Mouse (Mus musculus) CH12.LX (cell line): ENCODE results near the gene Top3b. TPM values are rescaled to one million over a fixed set of nuclear protein-coding genes. Genes with fewer than 3 reads are reported as not detected.

Experiments used
- DNase-seq: peaks from one replicate; pipeline ENCODE4 v3.0.0-alpha.2; 2013; ENCODE audit errors: extremely low read depth
- H3K27ac ChIP-seq: 2 replicates; pipeline ENCODE4 v1.5.1; 2012; ENCODE audit warnings: low read depth, mild to moderate bottlenecking, control low read depth, moderate library complexity; ENCODE audit not compliant: insufficient read depth
- H3K27me3 ChIP-seq: replicated peaks from 2 replicates; pipeline ENCODE3; 2012; ENCODE audit warnings: inconsistent platforms
- H3K36me3 ChIP-seq, 2 experiments: replicated peaks in 1 of 2; 2 replicates each; pipeline versions ENCODE3 to v1.6.1; 2012; ENCODE audit warnings: inconsistent platforms in 1 of 2, low read length in 1 of 2, mild to moderate bottlenecking in 1 of 2, mixed read lengths in 1 of 2, moderate library complexity in 1 of 2; ENCODE audit not compliant: control insufficient read depth in 1 of 2, insufficient read depth in 1 of 2
- H3K4me1 ChIP-seq, 2 experiments: 2 replicates each; pipeline ENCODE4 v1.6.1; 2012; ENCODE audit warnings: inconsistent platforms in 1 of 2, moderate library complexity in 1 of 2; ENCODE audit not compliant: insufficient read depth in 2 of 2, control insufficient read depth in 1 of 2
- H3K4me2 ChIP-seq: 2 replicates; pipeline ENCODE4 v1.6.1; 2012; ENCODE audit warnings: low read depth, mild to moderate bottlenecking, control low read depth; ENCODE audit not compliant: poor library complexity, insufficient read depth, severe bottlenecking
- H3K4me3 ChIP-seq, 3 experiments: fragments of 150-350 bp in 1 of 3; sonication (generic) in 1 of 3; replicated peaks in 1 of 3; 2 replicates each; pipeline versions ENCODE3 to v1.5.1; 2011 to 2012; ENCODE audit warnings: low read depth in 2 of 3, low read length in 2 of 3, mild to moderate bottlenecking in 2 of 3, moderate library complexity in 2 of 3, control low read depth in 1 of 3, improper control_type of control experiment in 1 of 3, inconsistent platforms in 1 of 3, mixed read lengths in 1 of 3; ENCODE audit not compliant: poor library complexity in 1 of 3
- H3K79me2 ChIP-seq: replicated peaks from 2 replicates; pipeline ENCODE4 v1.6.1; 2012; ENCODE audit warnings: mild to moderate bottlenecking, moderate library complexity; ENCODE audit not compliant: control insufficient read depth, poor library complexity, insufficient read depth, severe bottlenecking; ENCODE audit errors: extremely low read depth
- H3K9ac ChIP-seq: 2 replicates; pipeline ENCODE4 v1.6.1; 2012; ENCODE audit warnings: low read depth, mild to moderate bottlenecking, control low read depth, moderate library complexity; ENCODE audit not compliant: insufficient read depth
- H3K9me3 ChIP-seq: replicated peaks from 2 replicates; pipeline ENCODE3; 2012; ENCODE audit warnings: low read length, inconsistent platforms, mixed read lengths
- BHLHE40 ChIP-seq: IDR thresholded peaks from 2 replicates; pipeline ENCODE4 v1.6.1; 2011; ENCODE audit warnings: mild to moderate bottlenecking, low read depth, low read length, improper control_type of control experiment
- CHD1 ChIP-seq: IDR thresholded peaks from 2 replicates; pipeline ENCODE4 v1.6.1; 2012; ENCODE audit warnings: low read depth, low read length, improper control_type of control experiment, inconsistent platforms
- CHD2 ChIP-seq: IDR thresholded peaks from 2 replicates; pipeline ENCODE4 v1.6.1; 2011; ENCODE audit warnings: low read length, improper control_type of control experiment
- CTCF ChIP-seq, 2 experiments: IDR thresholded peaks in 1 of 2; conservative IDR thresholded peaks in 1 of 2; 2 replicates each; pipeline ENCODE4 v1.5.1; 2011 to 2012; ENCODE audit warnings: low read depth in 2 of 2, low read length in 2 of 2, improper control_type of control experiment in 1 of 2, inconsistent platforms in 1 of 2, mild to moderate bottlenecking in 1 of 2, moderate library complexity in 1 of 2
- E2F4 ChIP-seq: IDR thresholded peaks from 2 replicates; pipeline ENCODE4 v1.6.1; 2011; ENCODE audit warnings: low read depth, low read length, improper control_type of control experiment; ENCODE audit not compliant: insufficient replicate concordance
- ELF1 ChIP-seq: IDR thresholded peaks from 2 replicates; pipeline ENCODE4 v1.6.1; 2014; ENCODE audit warnings: low read depth, mild to moderate bottlenecking, inconsistent platforms, low read length, improper control_type of control experiment
- EP300 ChIP-seq: IDR thresholded peaks from 2 replicates; pipeline ENCODE4 v1.6.1; 2011; ENCODE audit warnings: low read length, improper control_type of control experiment
- ETS1 ChIP-seq: conservative IDR thresholded peaks from 2 replicates; pipeline ENCODE4 v1.6.1; 2012; ENCODE audit warnings: low read depth, mild to moderate bottlenecking, inconsistent platforms, low read length, improper control_type of control experiment, moderate library complexity
- HCFC1 ChIP-seq: IDR thresholded peaks from 2 replicates; pipeline ENCODE4 v1.6.1; 2012; ENCODE audit warnings: low read depth, mild to moderate bottlenecking, inconsistent platforms, low read length, improper control_type of control experiment
- JUND ChIP-seq: conservative IDR thresholded peaks from 2 replicates; pipeline ENCODE4 v1.6.1; 2011; ENCODE audit warnings: low read depth, low read length, improper control_type of control experiment
- MAFK ChIP-seq: IDR thresholded peaks from 2 replicates; pipeline ENCODE4 v1.6.1; 2011; ENCODE audit warnings: low read length, improper control_type of control experiment; ENCODE audit not compliant: insufficient replicate concordance
- MAX ChIP-seq: IDR thresholded peaks from 2 replicates; pipeline ENCODE4 v1.6.1; 2011; ENCODE audit warnings: low read length, improper control_type of control experiment
- MEF2A ChIP-seq: IDR thresholded peaks from 2 replicates; pipeline ENCODE4 v1.6.1; 2014; ENCODE audit warnings: low read depth, mild to moderate bottlenecking, inconsistent platforms, low read length, improper control_type of control experiment, borderline replicate concordance
- MYC ChIP-seq: IDR thresholded peaks from 2 replicates; pipeline ENCODE4 v1.6.1; 2011; ENCODE audit warnings: low read depth, mild to moderate bottlenecking, improper control_type of control experiment, low read length
- PAX5 ChIP-seq: IDR thresholded peaks from 2 replicates; pipeline ENCODE4 v1.6.1; 2012; ENCODE audit warnings: low read length, inconsistent platforms, mixed read lengths
- POLR2A ChIP-seq: IDR thresholded peaks from 2 replicates; pipeline ENCODE4 v1.6.1; 2011; ENCODE audit warnings: low read depth, mild to moderate bottlenecking, improper control_type of control experiment, low read length
- RAD21 ChIP-seq: IDR thresholded peaks from 2 replicates; pipeline ENCODE4 v1.6.1; 2011; ENCODE audit warnings: low read depth, mild to moderate bottlenecking, low read length, improper control_type of control experiment, moderate library complexity
- SIN3A ChIP-seq: IDR thresholded peaks from 2 replicates; pipeline ENCODE4 v1.6.1; 2012; ENCODE audit warnings: low read length, improper control_type of control experiment, inconsistent platforms
- SMC3 ChIP-seq: IDR thresholded peaks from 2 replicates; pipeline ENCODE4 v1.6.1; 2011; ENCODE audit warnings: low read depth, low read length, improper control_type of control experiment
- TCF12 ChIP-seq: IDR thresholded peaks from 2 replicates; pipeline ENCODE4 v1.6.1; 2014; ENCODE audit warnings: low read depth, mild to moderate bottlenecking, inconsistent platforms, low read length, improper control_type of control experiment
- UBTF ChIP-seq: IDR thresholded peaks from 2 replicates; pipeline ENCODE4 v1.6.1; 2012; ENCODE audit warnings: low read depth, mild to moderate bottlenecking, inconsistent platforms, low read length, improper control_type of control experiment, moderate library complexity
- USF1 ChIP-seq: IDR thresholded peaks from 2 replicates; pipeline ENCODE4 v1.6.1; 2014; ENCODE audit warnings: low read depth, mild to moderate bottlenecking, inconsistent platforms, low read length, improper control_type of control experiment
- ZC3H11A ChIP-seq: IDR thresholded peaks from 2 replicates; pipeline ENCODE4 v1.6.1; 2012; ENCODE audit warnings: low read depth, mild to moderate bottlenecking, inconsistent platforms, low read length, improper control_type of control experiment
- ZKSCAN1 ChIP-seq: IDR thresholded peaks from 2 replicates; pipeline ENCODE4 v1.6.1; 2012; ENCODE audit warnings: low read depth, inconsistent platforms, low read length, improper control_type of control experiment, borderline replicate concordance
- dilution Hi-C: fragments of 300-500 bp; cut with MboI; formaldehyde crosslinking; loops from 2 replicates; pipeline ENCODE4 v1.14.3; 2020; ENCODE audit warnings: low sequenced_read_pairs; ENCODE audit not compliant: extremely low pct_unique_long_range_greater_than_20kb, extremely low pct_ligation_motif_present
- in situ Hi-C: fragments of 300-500 bp; cut with MboI; formaldehyde crosslinking; loops from 3 replicates; pipeline ENCODE4 v1.14.3; 2019; ENCODE audit warnings: low sequenced_read_pairs, low pct_ligation_motif_present, low pct_unique_long_range_greater_than_20kb, mixed read lengths
- polyA plus RNA-seq: library from polyadenylated mRNA; unstranded; fragments of >175 nt; gene quantifications from 2 replicates; pipeline ENCODE4 v1.2.1, GENCODE M21; 2012; ENCODE audit warnings: low read depth; ENCODE audit not compliant: insufficient read length
- total RNA-seq, 2 experiments: library from RNA; depleted of rRNA; stranded (reverse); fragments of 300-350 nt in 1 of 2; fragments of >200 nt in 1 of 2; gene quantifications; 2 replicates each; pipeline ENCODE4 v1.2.3; 2012 to 2014

Top3b gene
- total and polyA plus RNA-seq, 3 experiments = 56.7 to 88.4 (median 61.8) TPM

GRCm38 (mm10) chr16:16921021-16921435 lies 50.5 kb downstream of the Top3b start:
- TF ChIP-seq JUND (no peak), ELF1 (no peak), MAX (no peak), MYC (no peak), CHD1 (no peak), HCFC1 (no peak), UBTF (no peak), EP300 (no peak), CTCF (conservative IDR thresholded peaks at IDR 0.05 in 1 of 2, IDR thresholded peaks at IDR 0.05 in 1 of 2; ENCODE audit: low read depth in 2 of 2, low read length in 2 of 2) (peak; percentile 32 to 71; a peak in 2 of 4 replicates), USF1 (no peak), SMC3 (peak; percentile 60), MAFK (peak; percentile 99), SIN3A (no peak), BHLHE40 (no peak), POLR2A (no peak), CHD2 (no peak), TCF12 (no peak), E2F4 (no peak), RAD21 (peak; percentile 71), MEF2A (no peak), ZKSCAN1 (no peak), ETS1 (no peak), PAX5 (no peak)
- TF ChIP-seq, all 38 proteins: peak for 4
- H3K36me3 ChIP-seq = peaks cover 62 to 95% of the 10 kb centered on the region in 2 experiments
- in situ Hi-C loops = loop anchor here (10.0 kb wide), 1 partner anchor 154 kb away; no protein-coding TSS in a partner anchor
- no peak overlapping the region for H3K4me2 ChIP-seq
- no peak overlapping the region for H3K27ac ChIP-seq
- H3K4me1 ChIP-seq = peaks cover 0 to 15% of the 10 kb centered on the region in 2 experiments; a peak in 2 of 4 replicates
- H3K27me3 ChIP-seq = no peaks in the 10 kb centered on the region
- H3K79me2 ChIP-seq = no peaks in the 10 kb centered on the region
- no peak overlapping the region for H3K9ac ChIP-seq
- H3K9me3 ChIP-seq = no peaks in the 10 kb centered on the region
- dilution Hi-C loops = no loop called here
- DNase-seq = peak; percentile 56
- no peak overlapping the region for H3K4me3 ChIP-seq

GRCm38 (mm10) chr16:16924481-16924880 lies 53.9 kb downstream of the Top3b start:
- H3K9ac ChIP-seq = no peak overlapping the region
- H3K4me1 ChIP-seq = peaks cover 0 to 15% of the 10 kb centered on the region in 2 experiments; a peak in 2 of 4 replicates
- dilution Hi-C loops = no loop called here
- H3K36me3 ChIP-seq = peaks cover 35 to 86% of the 10 kb centered on the region in 2 experiments
- in situ Hi-C loops = loop anchor here (10.0 kb wide), 1 partner anchor 150 kb away; no protein-coding TSS in a partner anchor
- H3K4me3 ChIP-seq = no peak overlapping the region
- TF ChIP-seq ZC3H11A = no peak
- TF ChIP-seq JUND = no peak
- H3K27me3 ChIP-seq = no peaks in the 10 kb centered on the region
- H3K79me2 ChIP-seq = no peaks in the 10 kb centered on the region
- H3K9me3 ChIP-seq = no peaks in the 10 kb centered on the region
- H3K4me2 ChIP-seq = no peak overlapping the region
- H3K27ac ChIP-seq = no peak overlapping the region
- no peak for DNase-seq
